Mouse (Mus musculus) stomach, postnatal 0 days (tissue): Measurements from ENCODE around the gene Mrln.

ENCODE experiments used
- CTCF ChIP-seq: IDR thresholded peaks from 2 replicates; pipeline ENCODE4 v1.5.1; 2016; ENCODE audit warnings: antibody characterized with exemption, low read depth, mild to moderate bottlenecking, moderate library complexity
- EP300 ChIP-seq: optimal IDR thresholded peaks from 2 replicates; pipeline ENCODE3; 2016; ENCODE audit warnings: antibody characterized with exemption

- TF ChIP-seq CTCF, result peak; percentile 78
- TF ChIP-seq EP300, result no peak
Measured at GRCm38 (mm10) chr10:70186136-70186535, 18.3 kb upstream of the Mrln start.
